Mouse (Mus musculus): Measurements from ENCODE around the gene Prkaca. TPM values are rescaled to one million over a fixed set of nuclear protein-coding genes. Genes with fewer than 3 reads are reported as not detected.

Prkaca gene
- polyA plus RNA-seq (2012; rRNA removed) = 57.8 and 59.0 TPM in 2 replicates

- WGBS = 1% methylated on average over 92 of the region's 94 CpGs
These were observed at the start of gene Prkaca for GRCm38 (mm10) chr8:83972150-83973120. Gene Prkaca (plus strand): TSS chr8:83972993.

GRCm38 (mm10) chr8:83924585-83924984 is 48.2 kb upstream of the Prkaca start:
- DNase-seq = no peak
- TF ChIP-seq POLR2A (IDR thresholded peaks at IDR 0.05; ENCODE audit: control insufficient read depth, extremely low read depth, insufficient read depth, low read length, poor library complexity) = no peak
- TF ChIP-seq CTCF (IDR thresholded peaks at IDR 0.05; ENCODE audit: borderline replicate concordance, control insufficient read depth, extremely low read depth, insufficient read depth, low read length, poor library complexity) = no peak
- H3K27ac ChIP-seq (ENCODE audit: control insufficient read depth, insufficient read depth, low read length) = no peak overlapping the region
- H3K4me3 ChIP-seq (ENCODE audit: control insufficient read depth, insufficient read depth, low read length) = no peak overlapping the region
- no peaks in the 10 kb centered on the region for H3K27me3 ChIP-seq (ENCODE audit: control insufficient read depth, insufficient read depth, low read length)
- WGBS = 95% methylated on average over 5 of the region's 5 CpGs
- H3K4me1 ChIP-seq (replicated peaks; ENCODE audit: control insufficient read depth, insufficient read depth, low read length) = no peaks in the 10 kb centered on the region
- peaks cover 23% of the 10 kb centered on the region for H3K36me3 ChIP-seq (ENCODE audit: control insufficient read depth, insufficient read depth, low read length)

More at GRCm38 (mm10) chr8:83972150-83973120, at the start of gene Prkaca:
- TF ChIP-seq CTCF (IDR thresholded peaks at IDR 0.05; ENCODE audit: borderline replicate concordance, control insufficient read depth, extremely low read depth, insufficient read depth, low read length, poor library complexity) = no peak
- TF ChIP-seq POLR2A (IDR thresholded peaks at IDR 0.05; ENCODE audit: control insufficient read depth, extremely low read depth, insufficient read depth, low read length, poor library complexity) = 0 out of 2 replicates have a peak, but pooled peaks have one; percentile 28
- Histone ChIP-seq H3K4me1 (replicated peaks; ENCODE audit: control insufficient read depth, insufficient read depth, low read length) (peaks cover 23% of the 10 kb centered on the region), H3K27me3 (ENCODE audit: control insufficient read depth, insufficient read depth, low read length) (no peaks in the 10 kb centered on the region), H3K27ac (ENCODE audit: control insufficient read depth, insufficient read depth, low read length) (no peak within 1 kb of the TSS), H3K4me3 (ENCODE audit: control insufficient read depth, insufficient read depth, low read length) (peak within 1 kb of the TSS; percentile 73), H3K36me3 (ENCODE audit: control insufficient read depth, insufficient read depth, low read length) (peaks cover 8% of the 10 kb centered on the region)
- peak; percentile 98 for DNase-seq

DNA sequence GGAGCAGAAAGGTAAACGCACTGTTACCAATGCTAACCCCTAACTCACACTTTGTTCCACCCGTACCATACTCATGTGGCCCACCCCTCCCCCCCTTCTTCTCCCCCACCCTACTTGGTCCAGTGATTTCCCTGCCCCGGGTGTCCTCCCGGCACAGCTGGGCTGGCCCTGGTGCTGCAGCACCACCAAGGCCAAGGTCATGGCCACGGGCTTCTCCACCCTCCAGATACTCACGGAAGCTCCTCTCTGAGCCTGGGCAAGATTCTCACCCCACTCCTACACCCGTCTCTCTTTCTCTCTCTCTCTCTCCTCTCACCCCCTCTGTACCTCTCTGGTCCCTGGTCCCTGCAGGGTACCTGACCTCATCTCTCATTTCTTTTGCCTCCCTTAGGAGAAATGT is 46.5 kb upstream of the Prkaca start:
- H3K27me3 ChIP-seq (ENCODE audit: control insufficient read depth, insufficient read depth, low read length) = no peaks in the 10 kb centered on the region
- H3K4me3 ChIP-seq (ENCODE audit: control insufficient read depth, insufficient read depth, low read length) = no peak overlapping the region
- WGBS = 89% methylated on average over 7 of the region's 7 CpGs
- no peak overlapping the region for H3K27ac ChIP-seq (ENCODE audit: control insufficient read depth, insufficient read depth, low read length)
- no peaks in the 10 kb centered on the region for H3K4me1 ChIP-seq (replicated peaks; ENCODE audit: control insufficient read depth, insufficient read depth, low read length)
- peaks cover 25% of the 10 kb centered on the region for H3K36me3 ChIP-seq (ENCODE audit: control insufficient read depth, insufficient read depth, low read length)
- no peak for TF ChIP-seq CTCF (IDR thresholded peaks at IDR 0.05; ENCODE audit: borderline replicate concordance, control insufficient read depth, extremely low read depth, insufficient read depth, low read length, poor library complexity)
- TF ChIP-seq POLR2A (IDR thresholded peaks at IDR 0.05; ENCODE audit: control insufficient read depth, extremely low read depth, insufficient read depth, low read length, poor library complexity) = no peak
- DNase-seq = no peak

GRCm38 (mm10) chr8:83934222-83934621 is 38.6 kb upstream of the Prkaca start:
- no peaks in the 10 kb centered on the region for H3K4me1 ChIP-seq (replicated peaks; ENCODE audit: control insufficient read depth, insufficient read depth, low read length)
- TF ChIP-seq POLR2A (IDR thresholded peaks at IDR 0.05; ENCODE audit: control insufficient read depth, extremely low read depth, insufficient read depth, low read length, poor library complexity) (no peak), CTCF (IDR thresholded peaks at IDR 0.05; ENCODE audit: borderline replicate concordance, control insufficient read depth, extremely low read depth, insufficient read depth, low read length, poor library complexity) (no peak)
- H3K27me3 ChIP-seq (ENCODE audit: control insufficient read depth, insufficient read depth, low read length) = no peaks in the 10 kb centered on the region
- DNase-seq = no peak
- no peak overlapping the region for H3K4me3 ChIP-seq (ENCODE audit: control insufficient read depth, insufficient read depth, low read length)
- no peak overlapping the region for H3K27ac ChIP-seq (ENCODE audit: control insufficient read depth, insufficient read depth, low read length)
- 96% methylated on average over 5 of the region's 5 CpGs for WGBS
- H3K36me3 ChIP-seq (ENCODE audit: control insufficient read depth, insufficient read depth, low read length) = peaks cover 37% of the 10 kb centered on the region

DNA sequence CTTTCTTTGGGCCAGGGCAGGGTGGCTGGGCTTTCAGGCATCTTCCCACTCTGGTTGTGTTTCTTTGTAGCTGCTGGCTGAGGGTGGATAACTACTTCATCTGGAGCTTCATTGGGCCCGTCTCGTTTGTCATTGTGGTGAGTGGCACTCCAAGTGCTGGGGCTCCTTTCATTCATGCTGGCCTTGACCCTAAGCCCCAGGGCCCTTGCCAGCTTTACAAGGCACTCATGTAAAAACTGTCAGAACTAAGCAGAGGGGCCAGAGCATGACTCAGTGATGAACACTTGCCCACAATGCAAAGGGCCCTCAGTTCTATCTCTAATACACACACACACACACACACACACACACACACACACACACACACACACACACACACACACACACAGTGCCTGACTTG is 37.8 kb upstream of the Prkaca start:
- peaks cover 34% of the 10 kb centered on the region for H3K36me3 ChIP-seq (ENCODE audit: control insufficient read depth, insufficient read depth, low read length)

DNA sequence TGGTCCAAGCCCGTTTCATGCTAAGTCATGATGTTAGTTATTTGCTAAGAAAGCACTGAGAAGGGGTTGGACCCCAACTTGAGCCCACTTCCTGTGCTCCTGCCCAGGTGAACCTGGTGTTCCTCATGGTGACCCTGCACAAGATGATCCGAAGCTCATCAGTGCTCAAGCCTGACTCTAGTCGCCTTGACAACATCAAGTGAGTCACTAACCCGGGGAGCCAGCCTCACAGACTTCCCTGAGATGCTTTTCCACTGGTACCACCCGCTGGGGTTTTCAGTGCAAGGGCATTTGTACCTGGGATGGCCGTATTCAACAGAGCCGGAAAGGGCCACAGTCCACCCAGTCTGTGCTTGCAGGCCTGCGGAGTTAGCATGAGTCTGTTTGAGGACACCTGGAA is 37.4 kb upstream of the Prkaca start:
- Histone ChIP-seq H3K27ac (ENCODE audit: control insufficient read depth, insufficient read depth, low read length) (no peak overlapping the region), H3K36me3 (ENCODE audit: control insufficient read depth, insufficient read depth, low read length) (peaks cover 34% of the 10 kb centered on the region), H3K4me3 (ENCODE audit: control insufficient read depth, insufficient read depth, low read length) (no peak overlapping the region), H3K27me3 (ENCODE audit: control insufficient read depth, insufficient read depth, low read length) (no peaks in the 10 kb centered on the region), H3K4me1 (replicated peaks; ENCODE audit: control insufficient read depth, insufficient read depth, low read length) (no peaks in the 10 kb centered on the region)
- no peak for DNase-seq
- no peak for TF ChIP-seq POLR2A (IDR thresholded peaks at IDR 0.05; ENCODE audit: control insufficient read depth, extremely low read depth, insufficient read depth, low read length, poor library complexity)
- no peak for TF ChIP-seq CTCF (IDR thresholded peaks at IDR 0.05; ENCODE audit: borderline replicate concordance, control insufficient read depth, extremely low read depth, insufficient read depth, low read length, poor library complexity)
- WGBS = 97% methylated on average over 8 of the region's 8 CpGs

More for the DNA sequence above, 37.8 kb upstream of the Prkaca start:
- DNase-seq = no peak
- 100% methylated on average over 2 of the region's 2 CpGs for WGBS
- H3K4me3 ChIP-seq (ENCODE audit: control insufficient read depth, insufficient read depth, low read length) = no peak overlapping the region
- no peak overlapping the region for H3K27ac ChIP-seq (ENCODE audit: control insufficient read depth, insufficient read depth, low read length)
- H3K4me1 ChIP-seq (replicated peaks; ENCODE audit: control insufficient read depth, insufficient read depth, low read length) = no peaks in the 10 kb centered on the region
- no peaks in the 10 kb centered on the region for H3K27me3 ChIP-seq (ENCODE audit: control insufficient read depth, insufficient read depth, low read length)
- no peak for TF ChIP-seq CTCF (IDR thresholded peaks at IDR 0.05; ENCODE audit: borderline replicate concordance, control insufficient read depth, extremely low read depth, insufficient read depth, low read length, poor library complexity)
- TF ChIP-seq POLR2A (IDR thresholded peaks at IDR 0.05; ENCODE audit: control insufficient read depth, extremely low read depth, insufficient read depth, low read length, poor library complexity) = no peak

All from thymus, adult 2 months (tissue).